Comparison of ENCODE assay signal across 22 mouse cellular contexts in genomic region chr1:86202617-86203219, GRCm38 (mm10). TPM values are rescaled to one million over a fixed set of nuclear protein-coding genes. Genes with fewer than 3 reads are reported as not detected.
DNase-seq lines count a peak whose midpoint lies in the region; ATAC-seq lines count a peak whose summit lies in the region.
"Had no signal": no experiment of that assay in that cellular context is flagged by ENCODE, and none has a peak within 500 bp of the region (broad histone marks: within the 10 kb centered on the region; RNA-seq: fewer than 3 reads in every experiment).

No protein-coding gene starts in this region.

- ATAC-seq in granulocyte monocyte progenitor cell, adult 5-6 weeks (replicated peaks; ENCODE audit: poor library complexity, severe bottlenecking) = peak; percentile 75
- ATAC-seq: forebrain, embryonic 16.5 days; hindbrain, embryonic 16.5 days; intestine, embryonic 15.5 days; midbrain, embryonic 16.5 days had no signal

- peak; percentile 5 for DNase-seq in heart, adult 8-10 months (ENCODE audit: low spot score)
- DNase-seq in heart, postnatal 14 days = no peak
- peak; percentile 40 to 55 for DNase-seq in right cerebral cortex, adult 2 months (ENCODE audit: low spot score in 2 of 2)
- DNase-seq in right cerebral cortex, postnatal 4 days = no peak
- DNase-seq in urinary bladder, postnatal 4 days (ENCODE audit: low spot score in 2 of 2) = no peak
- no peak for DNase-seq in cerebellum, postnatal 10 days
- DNase-seq: adrenal gland, adult 2 months; B cell, adult 2 months; cerebellum, adult 2 months; cerebellum, postnatal 36 days; embryo, embryonic 11 days; gastrocnemius, adult 2 months; kidney, adult 8-10 months; kidney, postnatal 10 days; lung, postnatal 4 days; thymus, adult 18-20 months; thymus, postnatal 4 days had no signal

- intact Hi-C loops in heart, postnatal 14 days (cut with DNase I) = no loop called here

RNA-seq across cellular contexts. Expression of gene Armc9, which starts 48.1 kb away (rescaled TPM):
- 1 to 10 TPM; 2.4 to 3.5 (median 2.9) TPM for total RNA-seq in heart, adult 8-10 months (2022)
- 1 to 10 TPM; 2.9 to 3.3 TPM for total RNA-seq in heart, postnatal 14 days (2021)
- total RNA-seq in granulocyte monocyte progenitor cell, adult 5-6 weeks (2014; fragmentation: Nextera tagmentation) = 0.80 and 1.7 TPM in 2 replicates
- total RNA-seq in granulocyte monocyte progenitor cell, adult 5-6 weeks (2017) = 1.2 and 3.7 TPM in 2 replicates

Comparison
In these comparisons a context has a peak if more than half of its experiments do, and no peak if none do; other contexts are left out.
1. DNase-seq: peak in heart, adult 8-10 months (single experiment) and right cerebral cortex, adult 2 months (2 of 2); none in heart, postnatal 14 days (0 of 2), right cerebral cortex, postnatal 4 days (single experiment), urinary bladder, postnatal 4 days (0 of 2) and cerebellum, postnatal 10 days (0 of 2).